Mouse (Mus musculus) lung, embryonic 16.5 days (tissue): Measurements from ENCODE around the gene Hsp90aa1. TPM values are rescaled to one million over a fixed set of nuclear protein-coding genes. Genes with fewer than 3 reads are reported as not detected.

ENCODE experiments used
- ATAC-seq: fragments of 200-750 bp; cut with Nextera tagmentation; 2 replicates; pipeline ENCODE4 v1.8.0; 2017; ENCODE audit warnings: low read depth, mild to moderate bottlenecking, moderate library complexity
- H3K27ac ChIP-seq: fragments of 300-500 bp; sonication (generic); 2 replicates; pipeline ENCODE4 v1.5.1; 2014; ENCODE audit warnings: mild to moderate bottlenecking, control low read depth, low read length
- H3K27me3 ChIP-seq: fragments of 300-500 bp; sonication (generic); 2 replicates; pipeline ENCODE4 v1.6.1; 2014; ENCODE audit warnings: low read depth, low read length, mixed read lengths; ENCODE audit not compliant: control insufficient read depth, insufficient read depth
- H3K36me3 ChIP-seq: fragments of 300-500 bp; sonication (generic); 2 replicates; pipeline ENCODE4 v1.6.1; 2014; ENCODE audit warnings: low read length; ENCODE audit not compliant: control insufficient read depth, insufficient read depth
- H3K4me1 ChIP-seq: fragments of 300-500 bp; sonication (generic); replicated peaks from 2 replicates; pipeline ENCODE4 v1.6.1; 2014; ENCODE audit warnings: low read length, mixed read lengths; ENCODE audit not compliant: control insufficient read depth, insufficient read depth
- H3K4me2 ChIP-seq: fragments of 300-500 bp; sonication (generic); 2 replicates; pipeline ENCODE4 v1.6.1; 2014; ENCODE audit warnings: low read depth, low read length, control low read depth
- H3K4me3 ChIP-seq: fragments of 300-500 bp; sonication (generic); 2 replicates; pipeline ENCODE4 v1.5.1; 2014; ENCODE audit warnings: mild to moderate bottlenecking, low read length, control low read depth
- H3K9ac ChIP-seq: fragments of 300-500 bp; sonication (generic); 2 replicates; pipeline ENCODE4 v1.6.1; 2014; ENCODE audit warnings: low read length, control low read depth
- H3K9me3 ChIP-seq: fragments of 300-500 bp; sonication (generic); 2 replicates; pipeline ENCODE4 v1.6.1; 2016; ENCODE audit warnings: low read length; ENCODE audit not compliant: control insufficient read depth
- WGBS: fragments of 180-500 bp; shearing (Covaris S2); extraction: QIAGEN DNeasy Blood & Tissue Kit; methylation state at CpG from one replicate; pipeline ENCODE4 v1.1.7; 2014; 5-methylcytosine and 5-hydroxymethylcytosine counted together
- microRNA-seq: library from miRNA; unstranded; fragments of <30 nt; microRNA quantifications from one replicate; pipeline ENCODE4, GENCODE M21; 2016
- polyA plus RNA-seq: library from polyadenylated mRNA; unstranded; fragments of >200 nt; fragmentation: Nextera tagmentation; extraction: Ambion mirVana; gene quantifications from 2 replicates; pipeline ENCODE4 v1.2.1, GENCODE M21; 2015

The Hsp90aa1 gene
- polyA plus RNA-seq, 1 experiment from 2014 or later, result 832 TPM

GRCm38 (mm10) chr12:110681191-110681590, 21.3 kb downstream of the Hsp90aa1 start:
- ATAC-seq, result peak; percentile 78
- 19% methylated on average over 7 of the region's 7 CpGs for WGBS

GRCm38 (mm10) chr12:110674243-110674642, 28.3 kb downstream of the Hsp90aa1 start:
- ATAC-seq, result no peak
- H3K9me3 ChIP-seq, result no peaks in the 10 kb centered on the region
- H3K4me2 ChIP-seq, result no peak overlapping the region
- H3K27ac ChIP-seq, result no peak overlapping the region
- H3K4me3 ChIP-seq, result no peak overlapping the region
- H3K4me1 ChIP-seq, result no peaks in the 10 kb centered on the region
- WGBS, result 49% methylated on average over 5 of the region's 5 CpGs
- no peaks in the 10 kb centered on the region for H3K27me3 ChIP-seq
- H3K9ac ChIP-seq, result no peak overlapping the region
- no peaks in the 10 kb centered on the region; the same call in 1 of the 2 replicates for H3K36me3 ChIP-seq

More at GRCm38 (mm10) chr12:110681191-110681590, 21.3 kb downstream of the Hsp90aa1 start:
- Histone ChIP-seq H3K27ac (no peak overlapping the region), H3K36me3 (no peaks in the 10 kb centered on the region), H3K4me3 (no peak overlapping the region), H3K27me3 (no peaks in the 10 kb centered on the region), H3K9me3 (no peaks in the 10 kb centered on the region), H3K4me2 (no peak overlapping the region), H3K9ac (no peak overlapping the region), H3K4me1 (no peaks in the 10 kb centered on the region; the same call in 1 of the 2 replicates)

- 81% methylated on average over 13 of the region's 13 CpGs for WGBS
- H3K4me1 ChIP-seq, result no peaks in the 10 kb centered on the region
- no peak overlapping the region for H3K4me3 ChIP-seq
- no peaks in the 10 kb centered on the region for H3K9me3 ChIP-seq
- no peaks in the 10 kb centered on the region for H3K27me3 ChIP-seq
- peaks cover 54% of the 10 kb centered on the region for H3K36me3 ChIP-seq
- no peak for ATAC-seq
- H3K4me2 ChIP-seq, result no peak overlapping the region
- H3K9ac ChIP-seq, result no peak overlapping the region
- H3K27ac ChIP-seq, result no peak overlapping the region
These were observed 35.0 kb downstream of the Hsp90aa1 start for GRCm38 (mm10) chr12:110667466-110668077.

- ATAC-seq, result no peak
- Histone ChIP-seq H3K27ac (no peak overlapping the region), H3K4me3 (no peak overlapping the region), H3K4me2 (no peak overlapping the region), H3K9ac (no peak overlapping the region), H3K9me3 (no peaks in the 10 kb centered on the region), H3K4me1 (no peaks in the 10 kb centered on the region), H3K27me3 (no peaks in the 10 kb centered on the region), H3K36me3 (peaks cover 85% of the 10 kb centered on the region)
- 93% methylated on average over 14 of the region's 14 CpGs for WGBS
These were observed 40.8 kb downstream of the Hsp90aa1 start for GRCm38 (mm10) chr12:110661746-110662145.

GRCm38 (mm10) chr12:110651464-110651863, 51.1 kb downstream of the Hsp90aa1 start:
- Histone ChIP-seq H3K4me3 (no peak overlapping the region), H3K36me3 (peaks cover 88% of the 10 kb centered on the region), H3K4me1 (no peaks in the 10 kb centered on the region), H3K27me3 (no peaks in the 10 kb centered on the region), H3K9ac (no peak overlapping the region), H3K4me2 (no peak overlapping the region), H3K9me3 (no peaks in the 10 kb centered on the region), H3K27ac (no peak overlapping the region)
- 95% methylated on average over 17 of the region's 17 CpGs for WGBS
- no peak for ATAC-seq

- Histone ChIP-seq H3K27ac (no peak overlapping the region), H3K36me3 (peaks cover 83% of the 10 kb centered on the region), H3K27me3 (no peaks in the 10 kb centered on the region), H3K9me3 (no peaks in the 10 kb centered on the region), H3K4me1 (no peaks in the 10 kb centered on the region), H3K4me2 (no peak overlapping the region), H3K4me3 (no peak overlapping the region), H3K9ac (no peak overlapping the region)
- 69% methylated on average over 8 of the region's 8 CpGs for WGBS
- no peak for ATAC-seq
These were observed 52.3 kb downstream of the Hsp90aa1 start for GRCm38 (mm10) chr12:110650241-110650641.

Small RNA genes within 50 kb of the gene (microRNA-seq; reads per million reads assigned to microRNA genes)
- gene Gm27299, result not detected

Other genes with a start within 250 kb of the Hsp90aa1 start
- 40.4 and 41.9 TPM in 2 replicates for gene Dync1h1, start 101.3 kb downstream of the Hsp90aa1 start, polyA plus RNA-seq
- not detected in 2 replicates for gene 1700001K19Rik, start 20.1 kb downstream of the Hsp90aa1 start, polyA plus RNA-seq
- 22.8 and 25.3 TPM in 2 replicates for gene Wdr20, start 35.2 kb upstream of the Hsp90aa1 start, polyA plus RNA-seq
- 7.9 and 9.8 TPM in 2 replicates for gene Mok, start 138.2 kb upstream of the Hsp90aa1 start, polyA plus RNA-seq
- gene Zfp839, start 147.5 kb upstream of the Hsp90aa1 start, polyA plus RNA-seq, result 5.8 and 5.9 TPM in 2 replicates
- 72.2 and 75.3 TPM in 2 replicates for gene Cinp, start 186.4 kb upstream of the Hsp90aa1 start, polyA plus RNA-seq
- 3.7 and 3.9 TPM in 2 replicates for gene Tecpr2, start 186.5 kb upstream of the Hsp90aa1 start, polyA plus RNA-seq